Mouse (Mus musculus) bone marrow macrophage, adult 2 months (primary cell): ENCODE data around the gene Cdh4.

Experiments used
- CTCF ChIP-seq: IDR thresholded peaks from 2 replicates; pipeline ENCODE4 v1.5.1; 2012; ENCODE audit warnings: low read depth, mild to moderate bottlenecking, low read length, moderate library complexity
- POLR2A ChIP-seq: IDR thresholded peaks from 2 replicates; pipeline ENCODE4 v1.6.1; 2012; ENCODE audit warnings: mild to moderate bottlenecking, low read depth, low read length, borderline replicate concordance

GRCm38 (mm10) chr2:179443226-179443815, 1.1 kb downstream of the Cdh4 start:
- TF ChIP-seq POLR2A (no peak), CTCF (no peak)
